Mouse (Mus musculus) embryonic fibroblast, embryonic 13.5 days (primary cell): ENCODE results near the gene Gtsf1l. TPM values are rescaled to one million over a fixed set of nuclear protein-coding genes. Genes with fewer than 3 reads are reported as not detected.

Experiments
- H3K27ac ChIP-seq: 2 replicates; pipeline ENCODE4 v1.5.1; 2012; ENCODE audit warnings: low read length, control low read depth, inconsistent platforms; ENCODE audit not compliant: insufficient read depth
- H3K4me1 ChIP-seq: 2 replicates; pipeline ENCODE4 v1.6.1; 2011; ENCODE audit warnings: low read length; ENCODE audit not compliant: control insufficient read depth, insufficient read depth
- H3K4me3 ChIP-seq: 2 replicates; pipeline ENCODE4 v1.5.1; 2011; ENCODE audit warnings: mild to moderate bottlenecking, control low read depth, low read length; ENCODE audit not compliant: insufficient read depth
- CTCF ChIP-seq: IDR thresholded peaks from 2 replicates; pipeline ENCODE4 v1.5.1; 2011; ENCODE audit warnings: mild to moderate bottlenecking, control low read depth, low read length, moderate library complexity, borderline replicate concordance; ENCODE audit not compliant: insufficient read depth
- POLR2A ChIP-seq: IDR thresholded peaks from 2 replicates; pipeline ENCODE4 v1.6.1; 2011; ENCODE audit warnings: low read depth, mild to moderate bottlenecking, control low read depth, low read length, moderate library complexity
- polyA plus RNA-seq: library from polyadenylated mRNA; stranded (reverse); fragments of >200 nt; gene quantifications from 2 replicates; pipeline ENCODE4 v1.2.4, GENCODE M21; 2011; ENCODE audit warnings: low read depth; ENCODE audit not compliant: missing spikeins, insufficient read length

Gene Gtsf1l
- not detected in 2 replicates for polyA plus RNA-seq

DNA sequence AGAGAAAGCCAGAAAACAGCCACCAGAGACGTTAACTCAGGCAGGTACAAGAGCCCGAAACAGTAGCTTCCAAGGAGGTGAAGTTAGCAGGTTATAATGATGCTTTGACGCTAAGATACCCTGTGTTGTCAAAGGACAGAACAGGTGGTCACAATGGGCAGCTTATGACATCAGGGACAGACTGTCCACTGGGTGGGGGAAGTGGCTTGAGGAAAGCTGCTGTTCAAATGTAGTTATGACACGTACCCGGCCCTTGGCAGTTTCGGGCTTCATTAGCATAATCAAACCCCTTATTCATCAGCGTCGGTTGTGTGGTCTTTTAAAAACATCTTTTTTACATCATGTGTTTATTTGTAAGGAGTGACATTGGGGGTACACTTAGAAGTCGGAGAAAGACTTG lies at the start of gene Gtsf1l:
Gene Gtsf1l, minus strand, starts transcription at position 128 of the 400 bp plus-strand sequence.
- Histone ChIP-seq H3K4me1 (no peaks in the 10 kb centered on the region), H3K27ac (no peak within 1 kb of the TSS)
- TF ChIP-seq POLR2A (no peak), CTCF (no peak)

DNA sequence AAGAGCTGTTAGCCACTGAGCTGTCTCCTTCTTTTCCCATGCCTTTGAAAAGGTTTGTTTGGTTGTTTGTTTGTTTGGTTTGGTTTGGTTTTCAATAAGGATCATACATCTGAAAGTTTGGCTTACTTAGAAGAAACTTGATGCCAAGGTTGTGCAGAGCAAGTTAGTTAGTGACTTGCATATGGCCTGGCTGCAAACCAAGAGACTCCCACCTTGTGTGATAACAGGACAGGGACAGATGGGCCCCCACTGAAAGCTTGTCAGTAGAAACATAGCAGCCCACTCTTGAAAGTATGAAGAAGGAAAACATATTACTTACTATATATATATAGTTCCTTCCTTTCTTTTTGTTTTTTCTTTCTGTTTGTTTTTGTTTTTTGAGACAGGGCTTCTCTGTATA lies 49.3 kb upstream of the Gtsf1l start:
- TF ChIP-seq CTCF = no peak
- TF ChIP-seq POLR2A = no peak
- no peaks in the 10 kb centered on the region for H3K4me1 ChIP-seq
- H3K27ac ChIP-seq = no peak overlapping the region
- no peak overlapping the region for H3K4me3 ChIP-seq

More for the DNA sequence above, at the start of gene Gtsf1l:
- H3K4me3 ChIP-seq = no peak within 1 kb of the TSS

DNA sequence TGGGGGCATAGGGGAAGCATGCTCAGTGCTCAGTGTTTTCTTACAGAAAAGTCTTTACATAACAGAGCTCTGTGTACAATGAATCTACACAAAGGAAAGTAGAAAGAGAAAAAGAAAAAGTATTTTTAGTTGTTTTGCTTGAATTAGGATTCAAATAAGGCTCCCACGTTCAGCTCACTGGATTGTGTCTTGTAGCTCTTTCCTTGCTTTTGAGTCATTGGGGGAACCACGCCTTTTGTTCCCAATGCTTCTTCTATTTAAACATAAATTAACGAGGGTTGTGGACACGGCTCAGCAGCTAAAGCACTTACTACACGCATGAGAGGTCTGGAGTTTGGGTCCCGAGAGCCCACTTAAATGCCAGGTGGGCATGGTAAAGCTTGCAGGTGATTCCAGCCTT lies 48.3 kb upstream of the Gtsf1l start:
- TF ChIP-seq POLR2A (no peak), CTCF (no peak)
- H3K4me3 ChIP-seq = no peak overlapping the region
- no peaks in the 10 kb centered on the region for H3K4me1 ChIP-seq

DNA sequence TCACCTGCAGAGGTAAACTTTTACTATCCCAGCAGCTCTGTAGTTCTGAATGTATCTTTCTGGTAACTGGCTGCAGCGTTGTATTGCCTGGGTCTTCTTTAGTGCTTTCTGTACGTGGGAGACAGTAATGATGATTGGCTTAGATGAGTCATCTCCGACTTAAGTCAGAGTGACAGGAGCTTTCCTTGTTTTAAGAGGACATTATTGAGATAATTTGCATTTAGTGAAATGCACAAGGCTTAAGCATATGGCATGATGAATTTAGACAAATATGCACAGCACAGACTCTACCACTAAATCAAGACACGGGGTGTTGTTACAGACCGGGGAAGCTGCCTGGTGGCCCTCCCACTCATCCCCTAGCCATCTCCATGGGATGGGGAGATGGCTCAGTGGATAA lies 44.7 kb upstream of the Gtsf1l start:
- Histone ChIP-seq H3K4me1 (no peaks in the 10 kb centered on the region), H3K4me3 (no peak overlapping the region), H3K27ac (no peak overlapping the region)
- TF ChIP-seq POLR2A = no peak
- no peak for TF ChIP-seq CTCF

More for the DNA sequence above, 48.3 kb upstream of the Gtsf1l start:
- H3K27ac ChIP-seq = no peak overlapping the region

DNA sequence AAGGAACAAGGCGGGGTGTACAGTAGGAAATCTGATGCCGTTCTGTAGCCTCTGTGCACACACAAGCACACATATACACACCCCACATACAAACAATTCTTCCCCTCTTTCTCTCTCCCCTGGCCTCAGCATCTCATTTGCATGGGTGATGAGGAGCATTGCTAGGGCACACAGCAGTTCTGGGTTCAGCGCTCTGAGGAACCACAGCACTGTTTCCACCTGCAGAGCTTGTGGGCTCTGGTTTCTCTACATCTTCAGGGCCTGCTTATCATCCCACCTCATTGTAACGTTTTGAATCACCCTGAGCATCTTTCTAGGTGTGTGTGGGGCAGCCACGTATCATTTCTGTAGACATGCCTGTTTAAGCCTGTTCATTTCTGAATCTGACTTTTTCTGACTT lies 43.2 kb upstream of the Gtsf1l start:
- H3K27ac ChIP-seq = no peak overlapping the region
- no peaks in the 10 kb centered on the region for H3K4me1 ChIP-seq
- TF ChIP-seq POLR2A (no peak), CTCF (no peak)
- no peak overlapping the region for H3K4me3 ChIP-seq

DNA sequence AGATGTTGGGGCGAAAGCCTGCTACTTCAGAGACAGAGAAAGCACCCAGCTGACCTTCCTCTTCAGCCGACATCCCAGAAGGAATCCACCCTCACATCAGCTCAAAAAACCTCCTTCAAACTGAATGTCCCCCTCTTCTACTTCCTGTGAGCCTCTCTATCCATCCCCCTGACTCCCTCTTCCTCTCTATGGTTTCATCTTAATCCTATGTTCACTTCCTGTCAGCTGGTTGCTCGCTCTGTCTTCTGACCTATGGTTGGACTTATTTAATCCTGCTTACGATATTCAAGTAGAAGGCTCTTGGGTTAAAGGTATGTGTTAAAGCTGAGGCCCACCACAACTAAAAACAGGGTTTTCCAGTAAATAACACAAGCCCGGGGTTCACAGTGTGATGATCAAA lies 35.8 kb upstream of the Gtsf1l start:
- no peaks in the 10 kb centered on the region for H3K4me1 ChIP-seq
- TF ChIP-seq CTCF (no peak), POLR2A (no peak)
- H3K27ac ChIP-seq = no peak overlapping the region
- no peak overlapping the region for H3K4me3 ChIP-seq

DNA sequence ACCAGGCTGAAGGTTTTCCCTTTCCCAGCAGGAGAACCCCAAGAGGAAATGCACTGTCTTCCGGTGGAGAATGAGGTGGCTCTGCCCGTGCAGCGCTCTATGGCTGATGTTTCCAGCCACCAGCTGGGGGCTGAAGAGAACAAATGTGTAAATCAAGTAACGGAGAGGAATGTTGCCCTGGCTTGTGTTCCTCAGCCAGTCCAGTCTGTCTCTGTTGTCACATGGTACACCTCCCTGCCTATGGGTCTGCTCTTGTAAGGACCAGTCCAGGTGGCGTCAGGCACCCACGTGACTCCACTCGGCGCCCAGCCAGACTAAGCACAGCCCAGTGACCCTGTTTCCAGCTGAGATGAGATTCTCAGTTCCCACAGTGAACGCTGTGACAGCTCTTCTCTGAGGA lies 34.7 kb upstream of the Gtsf1l start:
- no peaks in the 10 kb centered on the region for H3K4me1 ChIP-seq
- H3K4me3 ChIP-seq = no peak overlapping the region
- no peak for TF ChIP-seq POLR2A
- TF ChIP-seq CTCF = no peak
- no peak overlapping the region for H3K27ac ChIP-seq

DNA sequence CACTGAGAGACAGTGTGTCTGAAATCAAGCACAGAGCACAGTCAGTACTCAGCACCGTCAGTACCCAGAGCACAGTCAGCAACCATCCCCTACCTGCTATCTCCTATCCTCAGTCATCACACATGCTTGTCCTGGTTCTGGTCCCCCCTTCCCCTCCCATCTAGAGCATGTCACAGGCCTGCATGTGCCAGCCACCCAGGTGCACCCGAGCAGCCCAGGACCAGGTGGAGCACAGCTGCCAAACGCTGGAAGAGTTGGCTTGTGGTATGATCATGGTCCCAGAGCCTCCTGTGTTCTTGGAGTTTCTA lies 33.7 kb upstream of the Gtsf1l start:
- Histone ChIP-seq H3K4me3 (no peak overlapping the region), H3K27ac (no peak overlapping the region), H3K4me1 (no peaks in the 10 kb centered on the region)
- TF ChIP-seq POLR2A (no peak), CTCF (no peak)

DNA sequence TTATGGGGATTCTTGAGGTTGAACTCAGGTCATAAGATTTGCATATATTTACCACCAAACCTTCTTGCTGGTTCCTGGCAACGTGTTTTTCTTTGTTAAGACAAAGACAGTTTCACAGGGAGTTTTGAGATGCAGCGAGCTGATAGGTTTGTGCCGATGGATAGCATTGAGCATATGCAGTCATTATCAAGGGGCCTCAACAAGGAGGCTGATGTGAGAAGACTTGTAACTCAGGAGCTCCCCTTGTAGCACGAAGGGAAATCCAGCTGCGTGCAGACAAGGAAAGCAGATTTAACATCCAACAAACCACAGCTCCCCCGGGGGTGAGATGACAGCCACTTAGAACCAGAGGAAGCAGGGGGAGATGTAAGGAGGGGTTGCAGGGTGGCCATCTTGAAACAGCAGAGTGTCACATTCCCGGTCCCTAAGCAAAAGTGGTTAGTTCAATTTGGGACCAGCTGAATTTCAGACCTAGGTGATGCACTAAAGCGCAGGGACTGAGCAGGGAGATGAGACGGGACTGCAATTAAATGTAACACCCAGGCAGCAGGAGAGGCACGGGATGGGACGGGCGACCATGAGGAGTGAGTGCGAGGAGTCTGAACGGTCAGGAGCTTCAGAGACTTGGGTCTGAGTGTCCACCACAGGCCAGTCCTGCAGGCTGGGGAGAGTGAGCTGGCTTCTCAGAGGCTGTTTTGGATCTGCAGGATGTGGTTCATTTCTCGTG lies 33.1 kb upstream of the Gtsf1l start:
- TF ChIP-seq CTCF (no peak), POLR2A (no peak)
- Histone ChIP-seq H3K27ac (no peak overlapping the region), H3K4me1 (no peaks in the 10 kb centered on the region), H3K4me3 (no peak overlapping the region)

DNA sequence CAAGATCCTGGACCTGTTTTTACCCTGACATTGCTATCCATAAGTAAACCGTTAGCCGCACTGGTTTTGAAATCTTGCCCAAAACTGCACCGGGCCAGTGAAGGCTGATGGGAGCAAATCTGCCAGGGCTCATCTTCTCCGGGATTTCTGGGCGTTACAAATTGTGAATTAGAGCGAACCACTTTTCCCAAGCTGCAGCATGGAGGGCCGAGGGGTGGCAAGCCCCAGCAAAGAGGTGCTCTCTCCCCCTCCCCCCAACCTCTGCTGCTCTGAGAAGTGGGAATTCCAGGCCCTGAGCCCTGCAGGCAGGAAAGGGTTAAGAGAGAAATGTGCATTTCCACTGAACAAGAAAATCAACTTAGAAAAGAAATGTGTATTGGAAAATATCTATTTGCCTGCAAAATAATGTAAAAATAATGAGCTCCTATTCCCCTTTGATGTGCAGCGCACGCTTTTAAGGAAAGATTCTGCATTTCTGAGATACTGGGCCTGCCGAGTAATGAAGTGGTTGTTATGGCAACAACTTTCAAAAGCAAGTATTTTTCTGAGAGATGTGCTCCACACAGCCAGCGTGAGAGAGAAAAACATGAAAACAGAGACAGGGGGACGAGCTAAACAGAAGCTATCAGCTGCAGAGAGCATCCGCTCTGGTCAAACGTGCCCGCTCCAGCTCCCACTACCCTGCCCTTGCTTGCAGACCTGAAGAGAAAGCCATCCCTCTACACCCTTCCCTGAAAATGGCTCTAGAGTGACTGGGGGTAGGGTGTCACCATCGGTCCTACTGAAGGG lies 24.0 kb upstream of the Gtsf1l start:
- Histone ChIP-seq H3K27ac (no peak overlapping the region), H3K4me1 (no peaks in the 10 kb centered on the region), H3K4me3 (no peak overlapping the region)
- TF ChIP-seq CTCF = no peak
- no peak for TF ChIP-seq POLR2A

DNA sequence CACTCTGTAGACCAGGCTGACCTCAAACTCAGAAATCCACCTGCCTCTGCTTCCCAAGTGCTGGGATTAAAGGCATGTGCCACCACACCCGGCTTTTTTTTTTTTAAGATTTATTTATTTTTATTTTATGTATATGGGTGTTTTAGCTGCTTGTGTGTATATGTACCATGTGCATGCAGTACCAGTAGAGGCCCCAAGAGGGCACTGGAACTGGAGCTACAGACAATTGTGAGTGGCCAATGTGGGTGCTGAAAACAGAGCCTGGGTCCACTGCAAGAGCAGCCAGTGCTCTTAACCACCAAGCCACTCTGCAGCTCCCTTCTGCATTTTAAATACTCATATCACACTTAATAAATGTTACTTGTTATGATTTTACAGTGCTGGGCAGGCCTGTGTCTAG lies 23.1 kb upstream of the Gtsf1l start:
- no peak for TF ChIP-seq POLR2A
- TF ChIP-seq CTCF = no peak
- Histone ChIP-seq H3K27ac (no peak overlapping the region), H3K4me1 (no peaks in the 10 kb centered on the region), H3K4me3 (no peak overlapping the region)
